22 mouse cellular contexts compared by ENCODE assay signal in genomic region chr1:80746691-80747463, GRCm38 (mm10). TPM values are rescaled to one million over a fixed set of nuclear protein-coding genes. Genes with fewer than 3 reads are reported as not detected.
DNase-seq lines count a peak whose midpoint lies in the region; ATAC-seq and TF ChIP-seq lines count a peak whose summit lies in the region.
"Had no signal": no experiment of that assay in that cellular context is flagged by ENCODE, and none has a peak within 500 bp of the region (broad histone marks: within the 10 kb centered on the region; RNA-seq: fewer than 3 reads in every experiment).

No protein-coding gene starts in this region.

- H3K27ac ChIP-seq in CH12.LX (ENCODE audit: insufficient read depth, low read depth) = peak overlapping the region; percentile 99
- H3K27ac ChIP-seq: embryonic facial prominence, embryonic 12.5 days; gastrocnemius, adult 2 months; heart, embryonic 10.5 days; hindbrain, embryonic 15.5 days; liver, embryonic 14.5 days; midbrain, embryonic 10.5 days; neural tube, embryonic 15.5 days had no signal

- TF ChIP-seq POLR2A in CH12.LX (IDR thresholded peaks at IDR 0.05; ENCODE audit: low read depth, low read length) = peak; percentile 37; the same call in 1 of the 2 replicates

- H3K9ac ChIP-seq in CH12.LX (ENCODE audit: insufficient read depth, low read depth) = peak overlapping the region; percentile 58
- H3K9ac ChIP-seq: embryonic facial prominence, embryonic 12.5 days; hindbrain, embryonic 15.5 days; liver, embryonic 14.5 days; lung, embryonic 14.5 days; neural tube, embryonic 15.5 days had no signal

- H3K79me2 ChIP-seq in CH12.LX (replicated peaks; ENCODE audit: control insufficient read depth, extremely low read depth, insufficient read depth, poor library complexity, severe bottlenecking) = peaks cover 61% of the 10 kb centered on the region

- in situ Hi-C loops in CH12.LX (cut with MboI; ENCODE audit: low pct_ligation_motif_present, low pct_unique_long_range_greater_than_20kb, low sequenced_read_pairs) = no loop called here

- TF ChIP-seq CTCF in CH12.LX (conservative IDR thresholded peaks at IDR 0.05 in 1 of 2, IDR thresholded peaks at IDR 0.05 in 1 of 2; ENCODE audit: low read depth in 2 of 2, low read length in 2 of 2) = no peak

- ATAC-seq in inflammation-experienced regulatory T-cells, adult 6 months = peak; percentile 67
- ATAC-seq: intestine, embryonic 16.5 days; midbrain, embryonic 16.5 days had no signal

- DNase-seq in 416B (ENCODE audit: low read depth) = peak; percentile 71
- DNase-seq in CH12.LX (ENCODE audit: extremely low read depth) = peak; percentile 85
- peak; percentile 32 to 49 for DNase-seq in natural killer cell, adult 2 months (ENCODE audit: low spot score in 2 of 2)
- DNase-seq in frontal cortex, postnatal 25 days (ENCODE audit: low spot score in 2 of 2) = no peak
- no peak for DNase-seq in kidney, postnatal 25 days
- DNase-seq in right cerebral cortex, adult 18-20 months = no peak
- DNase-seq: adrenal gland, postnatal 36 days; cerebellum, postnatal 10 days; gastrocnemius, adult 2 months; kidney, adult 9 months; kidney, postnatal 14 days; lung, embryonic 14.5 days had no signal

- TF ChIP-seq RAD21 in CH12.LX (IDR thresholded peaks at IDR 0.05; ENCODE audit: low read depth, low read length) = no peak; the same call in 1 of the 2 replicates

- TF ChIP-seq EP300 in CH12.LX (IDR thresholded peaks at IDR 0.05; ENCODE audit: low read length) = peak; percentile 84

- H3K9me3 ChIP-seq in CH12.LX (replicated peaks; ENCODE audit: low read length) = peaks cover under 1% of the 10 kb centered on the region
- H3K9me3 ChIP-seq: embryonic facial prominence, embryonic 12.5 days; heart, embryonic 10.5 days; hindbrain, embryonic 15.5 days; midbrain, embryonic 10.5 days; neural tube, embryonic 15.5 days had no signal

- dilution Hi-C loops in CH12.LX (cut with MboI; ENCODE audit: extremely low pct_ligation_motif_present, extremely low pct_unique_long_range_greater_than_20kb, low sequenced_read_pairs) = no loop called here

- peaks cover 2 to 22% of the 10 kb centered on the region in 2 experiments for H3K36me3 ChIP-seq in CH12.LX (replicated peaks in 1 of 2; ENCODE audit: control insufficient read depth in 1 of 2, insufficient read depth in 1 of 2, low read length in 1 of 2)
- H3K36me3 ChIP-seq: embryonic facial prominence, embryonic 12.5 days; heart, embryonic 10.5 days; hindbrain, embryonic 15.5 days; midbrain, embryonic 10.5 days; neural tube, embryonic 15.5 days had no signal

- peak overlapping the region; percentile 69 for H3K4me2 ChIP-seq in CH12.LX (ENCODE audit: insufficient read depth, low read depth, poor library complexity, severe bottlenecking)
- H3K4me2 ChIP-seq: embryonic facial prominence, embryonic 12.5 days; hindbrain, embryonic 15.5 days; lung, embryonic 14.5 days; neural tube, embryonic 15.5 days had no signal

- H3K4me3 ChIP-seq in CH12.LX (replicated peaks in 1 of 3; ENCODE audit: low read depth in 2 of 3, low read length in 2 of 3, poor library complexity in 1 of 3) = no peak overlapping the region
- H3K4me3 ChIP-seq: embryonic facial prominence, embryonic 12.5 days; gastrocnemius, adult 2 months; heart, embryonic 10.5 days; hindbrain, embryonic 15.5 days; midbrain, embryonic 10.5 days; myocyte; neural tube, embryonic 15.5 days had no signal

- no peaks in the 10 kb centered on the region for H3K27me3 ChIP-seq in CH12.LX (replicated peaks)
- H3K27me3 ChIP-seq: embryonic facial prominence, embryonic 12.5 days; hindbrain, embryonic 15.5 days; neural tube, embryonic 15.5 days had no signal

- peaks cover 34 to 80% of the 10 kb centered on the region in 2 experiments for H3K4me1 ChIP-seq in CH12.LX (ENCODE audit: control insufficient read depth in 1 of 2, insufficient read depth in 2 of 2)
- H3K4me1 ChIP-seq: embryonic facial prominence, embryonic 12.5 days; heart, embryonic 10.5 days; hindbrain, embryonic 15.5 days; neural tube, embryonic 15.5 days had no signal

TF ChIP-seq in CH12.LX, 34 proteins besides CTCF, POLR2A, EP300 and RAD21:
- TF ChIP-seq MXI1 (IDR thresholded peaks at IDR 0.05; ENCODE audit: low read depth, low read length) = peak; percentile 58; the same call in 1 of the 2 replicates
- peak; percentile 91 for TF ChIP-seq MYC (IDR thresholded peaks at IDR 0.05; ENCODE audit: low read depth, low read length)
- peak; percentile 66; the same call in 1 of the 2 replicates for TF ChIP-seq JUND (conservative IDR thresholded peaks at IDR 0.05; ENCODE audit: low read depth, low read length)
- no peak for TF ChIP-seq GABPA (IDR thresholded peaks at IDR 0.05; ENCODE audit: insufficient replicate concordance, low read depth, low read length)
- peak; percentile 98 for TF ChIP-seq ZNF384 (IDR thresholded peaks at IDR 0.05; ENCODE audit: low read depth, low read length)
- TF ChIP-seq HCFC1 (IDR thresholded peaks at IDR 0.05; ENCODE audit: low read depth, low read length) = no peak
- no peak for TF ChIP-seq UBTF (IDR thresholded peaks at IDR 0.05; ENCODE audit: low read depth, low read length)
- no peak for TF ChIP-seq CHD2 (IDR thresholded peaks at IDR 0.05; ENCODE audit: low read length)
- TF ChIP-seq NELFE (IDR thresholded peaks at IDR 0.05; ENCODE audit: low read depth, low read length) = no peak
- no peak for TF ChIP-seq PAX5 (IDR thresholded peaks at IDR 0.05; ENCODE audit: low read length)
- no peak for TF ChIP-seq NRF1 (IDR thresholded peaks at IDR 0.05; ENCODE audit: low read depth, low read length)
- no peak for TF ChIP-seq USF2 (conservative IDR thresholded peaks at IDR 0.05; ENCODE audit: low read depth, low read length)
- no peak for TF ChIP-seq CHD1 (IDR thresholded peaks at IDR 0.05; ENCODE audit: low read depth, low read length)
- TF ChIP-seq MAZ (IDR thresholded peaks at IDR 0.05; ENCODE audit: low read depth, low read length) = 0 out of 2 replicates have a peak, but pooled peaks have one; percentile 25
- TF ChIP-seq TCF12 (IDR thresholded peaks at IDR 0.05; ENCODE audit: low read depth, low read length) = no peak; the same call in 1 of the 2 replicates
- no peak for TF ChIP-seq MAX (IDR thresholded peaks at IDR 0.05; ENCODE audit: low read length)
- TF ChIP-seq ZKSCAN1 (IDR thresholded peaks at IDR 0.05; ENCODE audit: borderline replicate concordance, low read depth, low read length) = no peak
- peak; percentile 87 for TF ChIP-seq TBP (conservative IDR thresholded peaks at IDR 0.05; ENCODE audit: low read depth, low read length)
- no peak for TF ChIP-seq ELF1 (IDR thresholded peaks at IDR 0.05; ENCODE audit: low read depth, low read length)
- TF ChIP-seq JUN (IDR thresholded peaks at IDR 0.05; ENCODE audit: insufficient read depth, low read depth, low read length) = no peak
- peak; percentile 67 for TF ChIP-seq BHLHE40 (IDR thresholded peaks at IDR 0.05; ENCODE audit: low read depth, low read length)
- TF ChIP-seq IRF4 (IDR thresholded peaks at IDR 0.05; ENCODE audit: low read depth, low read length) = peak; percentile 48; the same call in 1 of the 2 replicates
- no peak for TF ChIP-seq SMC3 (IDR thresholded peaks at IDR 0.05; ENCODE audit: low read depth, low read length)
- TF ChIP-seq KAT2A (IDR thresholded peaks at IDR 0.05; ENCODE audit: insufficient replicate concordance, low read length) = no peak
- peak; percentile 84 for TF ChIP-seq RCOR1 (conservative IDR thresholded peaks at IDR 0.05; ENCODE audit: low read depth, low read length)
- no peak for TF ChIP-seq E2F4 (IDR thresholded peaks at IDR 0.05; ENCODE audit: insufficient replicate concordance, low read depth, low read length)
- TF ChIP-seq MEF2A (IDR thresholded peaks at IDR 0.05; ENCODE audit: borderline replicate concordance, low read depth, low read length) = peak; percentile 13; the same call in 1 of the 2 replicates
- TF ChIP-seq USF1 (IDR thresholded peaks at IDR 0.05; ENCODE audit: low read depth, low read length) = no peak
- no peak for TF ChIP-seq POLR2AphosphoS2 (IDR thresholded peaks at IDR 0.05; ENCODE audit: low read depth, low read length)
- 0 out of 2 replicates have a peak, but pooled peaks have one; percentile 16 for TF ChIP-seq ZMIZ1 (IDR thresholded peaks at IDR 0.05; ENCODE audit: low read depth, low read length)
- TF ChIP-seq ETS1 (conservative IDR thresholded peaks at IDR 0.05; ENCODE audit: low read depth, low read length) = peak; percentile 91
- no peak for TF ChIP-seq ZC3H11A (IDR thresholded peaks at IDR 0.05; ENCODE audit: low read depth, low read length)
- TF ChIP-seq SIN3A (IDR thresholded peaks at IDR 0.05; ENCODE audit: low read length) = peak; percentile 92
- no peak; the same call in 1 of the 2 replicates for TF ChIP-seq MAFK (IDR thresholded peaks at IDR 0.05; ENCODE audit: insufficient replicate concordance, low read length)

RNA-seq across cellular contexts. Expression of gene Dock10, which starts 11.4 kb away (rescaled TPM):
- total RNA-seq in CH12.LX (2012; rRNA removed) (41.4 and 44.7 TPM in 2 replicates), CH12.LX (2014; rRNA removed) (62.2 and 74.4 TPM in 2 replicates)
- polyA plus RNA-seq in CH12.LX (2012; ENCODE audit: insufficient read length, low read depth) = 66.2 and 77.2 TPM in 2 replicates
- polyA plus RNA-seq in inflammation-experienced regulatory T-cells, adult 6 months (2017; shearing (Covaris generic)) = 100 to 1,000 TPM; 102 to 143 (median 138) TPM

Comparison
In these comparisons a context has a peak if more than half of its experiments do, and no peak if none do; other contexts are left out.
1. DNase-seq: peak in 416B (single experiment), CH12.LX (single experiment) and natural killer cell, adult 2 months (2 of 2); none in frontal cortex, postnatal 25 days (0 of 2), kidney, postnatal 25 days (0 of 2) and right cerebral cortex, adult 18-20 months (single experiment).